Mouse (Mus musculus) myocyte (in vitro differentiated cells): ENCODE results near the gene 4930407I10Rik.

Source experiments
- E2F4 ChIP-seq: IDR thresholded peaks from one replicate; pipeline ENCODE4 v1.6.1; 2011; ENCODE audit warnings: mild to moderate bottlenecking, control low read depth, moderate library complexity; ENCODE audit not compliant: insufficient read depth
- MAX ChIP-seq: IDR thresholded peaks from one replicate; pipeline ENCODE4 v1.6.1; 2011; ENCODE audit warnings: low read depth, mild to moderate bottlenecking, control low read depth
- MYOD1 ChIP-seq, 3 experiments: IDR thresholded peaks; one replicate each; pipeline ENCODE4 v1.6.1; 2011; ENCODE audit warnings: control low read depth in 2 of 3, low read depth in 2 of 3, mild to moderate bottlenecking in 2 of 3, moderate library complexity in 1 of 3; ENCODE audit not compliant: insufficient read length in 2 of 3, control insufficient read depth in 1 of 3
- MYOG ChIP-seq, 3 experiments: IDR thresholded peaks; one replicate each; pipeline ENCODE4 v1.6.1; 2011; ENCODE audit warnings: control low read depth in 2 of 3, low read depth in 2 of 3, mild to moderate bottlenecking in 2 of 3; ENCODE audit not compliant: insufficient read length in 2 of 3, control insufficient read depth in 1 of 3, insufficient read depth in 1 of 3
- POLR2A ChIP-seq: IDR thresholded peaks from one replicate; pipeline ENCODE4 v1.6.1; 2011; ENCODE audit warnings: low read depth, mild to moderate bottlenecking, control low read depth, moderate library complexity; ENCODE audit not compliant: insufficient read length
- POLR2AphosphoS2 ChIP-seq: IDR thresholded peaks from one replicate; pipeline ENCODE4 v1.6.1; 2011; ENCODE audit warnings: low read depth, control low read depth; ENCODE audit not compliant: insufficient read length
- REST ChIP-seq: IDR thresholded peaks from one replicate; pipeline ENCODE4 v1.6.1; 2011; ENCODE audit warnings: mild to moderate bottlenecking, control low read depth, moderate library complexity; ENCODE audit not compliant: insufficient read depth, insufficient read length
- SRF ChIP-seq: IDR thresholded peaks from one replicate; pipeline ENCODE4 v1.6.1; 2011; ENCODE audit warnings: low read depth; ENCODE audit not compliant: control insufficient read depth, insufficient read length
- TCF12 ChIP-seq: IDR thresholded peaks from one replicate; pipeline ENCODE4 v1.6.1; 2011; ENCODE audit warnings: mild to moderate bottlenecking, control low read depth; ENCODE audit not compliant: poor library complexity, insufficient read depth, severe bottlenecking
- USF1 ChIP-seq: IDR thresholded peaks from one replicate; pipeline ENCODE4 v1.6.1; 2011; ENCODE audit warnings: low read depth, mild to moderate bottlenecking, control low read depth, moderate library complexity

DNA sequence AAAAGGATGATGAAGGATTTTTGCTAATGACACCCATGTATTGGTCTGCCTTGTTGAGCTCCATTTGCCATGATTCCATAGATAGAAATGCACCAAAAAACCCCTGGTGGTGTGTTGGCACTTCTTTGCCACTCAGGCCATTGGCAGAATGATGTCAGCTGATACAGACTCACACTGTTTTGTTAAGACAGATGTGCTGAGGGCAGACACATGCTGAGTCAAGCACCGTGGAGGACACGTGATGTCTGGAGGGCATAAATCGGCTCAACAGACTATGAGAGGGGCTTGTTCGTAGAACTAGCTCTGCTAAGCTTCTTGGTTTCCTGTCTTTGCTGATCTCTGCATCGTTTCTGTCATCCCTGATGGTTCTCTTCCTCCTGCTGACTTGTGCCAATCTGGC is 6.4 kb upstream of the 4930407I10Rik start:
- no peak for TF ChIP-seq POLR2A
- TF ChIP-seq MYOG (IDR thresholded peaks at IDR 0.05; ENCODE audit: control insufficient read depth in 1 of 3, insufficient read depth in 1 of 3, insufficient read length in 2 of 3, low read depth in 2 of 3): no peak
- no peak for TF ChIP-seq MAX
- TF ChIP-seq USF1: peak; percentile 84
- no peak for TF ChIP-seq REST
- no peak for TF ChIP-seq POLR2AphosphoS2
- TF ChIP-seq E2F4: no peak
- no peak for TF ChIP-seq MYOD1 (IDR thresholded peaks at IDR 0.05; ENCODE audit: control insufficient read depth in 1 of 3, insufficient read length in 2 of 3, low read depth in 2 of 3)
- no peak for TF ChIP-seq TCF12
- TF ChIP-seq SRF: no peak
